Mouse (Mus musculus): ENCODE measurements around the gene Bad.
"Not testable (repeated sequence)": the region's sequence is repeated elsewhere in the genome, so short reads cannot be mapped to it uniquely, and the experiment has no call there.

Bad gene

DNA sequence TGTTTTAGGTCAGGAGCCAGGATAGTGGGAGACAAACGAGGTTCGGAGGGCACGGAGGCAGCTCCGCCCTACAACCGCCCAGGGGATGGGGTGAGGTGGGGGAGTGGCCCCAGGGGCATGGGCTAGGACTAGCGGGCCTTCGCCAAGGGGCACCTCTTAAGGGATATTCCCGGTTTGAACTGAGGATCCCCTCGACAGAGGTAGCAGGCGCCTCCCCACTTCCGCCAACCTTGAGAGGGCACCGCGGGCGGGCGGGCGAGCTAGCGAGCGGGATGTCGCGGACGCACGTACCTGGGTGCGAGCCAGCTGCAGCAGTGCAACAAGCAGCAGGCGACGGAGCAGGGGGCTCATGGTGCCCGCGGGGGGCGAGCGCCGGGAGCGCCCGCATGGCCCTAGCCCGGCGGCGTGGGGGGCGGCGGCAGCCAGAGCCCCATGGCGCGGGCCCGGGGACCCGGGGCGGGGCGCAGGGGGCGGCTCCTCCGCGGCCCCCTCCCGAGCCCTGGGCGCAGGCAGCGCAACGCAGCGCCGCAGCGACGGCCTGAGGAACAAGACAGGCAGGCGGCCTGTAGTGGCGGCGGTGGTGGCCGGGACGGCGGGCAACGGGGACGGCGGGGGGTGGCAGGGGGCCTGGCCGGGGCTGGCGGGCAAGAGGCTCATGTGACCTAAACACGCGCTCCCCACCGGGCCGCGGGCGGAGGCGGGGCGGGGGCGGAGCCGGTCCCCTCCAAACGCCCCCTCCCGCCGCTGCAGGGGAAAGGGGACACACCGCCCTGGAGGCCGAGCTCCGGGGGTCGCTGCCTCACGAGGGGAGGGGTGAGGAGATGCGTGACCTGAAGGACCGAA, 45.6 kb downstream of the Bad start, which contains the start of gene Vegfb:
Gene Vegfb, minus strand, starts transcription at position 591 of the 843 bp plus-strand sequence.
- DNase-seq, result no peak

DNA sequence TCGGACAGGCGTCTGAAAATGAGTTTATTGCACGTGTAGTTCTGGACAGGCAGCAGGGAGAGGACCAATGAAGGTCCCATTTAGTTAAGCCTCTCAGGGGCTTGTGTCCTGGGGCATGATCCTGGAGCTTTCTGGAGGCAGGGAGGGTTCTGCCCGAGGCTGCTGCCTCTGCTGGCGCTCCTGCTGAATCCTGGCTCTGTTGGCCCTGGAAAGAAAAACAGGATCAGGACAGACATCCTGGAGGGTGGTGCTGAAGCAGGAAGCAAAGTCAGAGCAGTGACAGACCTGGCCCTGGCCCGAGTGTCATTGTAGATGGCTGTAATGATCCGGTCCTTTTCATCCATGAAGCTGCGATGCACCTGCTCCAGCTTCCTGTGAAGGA, 46.2 kb downstream of the Bad start:
- no peak for DNase-seq

DNA sequence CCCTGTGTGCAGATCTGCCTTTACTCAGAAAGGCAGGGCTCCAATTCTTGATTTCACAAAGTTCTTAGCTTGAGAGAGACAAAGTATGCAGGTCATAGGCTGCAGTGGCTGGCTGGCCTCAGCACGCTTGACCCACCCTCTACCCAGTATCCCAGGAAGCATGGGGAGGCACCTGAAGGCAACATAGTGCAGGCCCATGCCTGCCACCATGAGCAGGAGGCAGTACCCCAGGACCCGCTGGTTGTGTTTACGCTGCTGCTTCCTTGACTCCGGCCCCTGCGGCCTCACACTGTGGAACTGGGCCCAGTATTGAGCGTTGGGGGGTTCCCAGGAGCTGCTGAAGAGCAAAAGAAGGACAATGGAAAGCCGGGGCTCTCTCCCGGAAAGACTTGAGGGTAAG, 47.6 kb downstream of the Bad start:
- no peak for DNase-seq

DNA sequence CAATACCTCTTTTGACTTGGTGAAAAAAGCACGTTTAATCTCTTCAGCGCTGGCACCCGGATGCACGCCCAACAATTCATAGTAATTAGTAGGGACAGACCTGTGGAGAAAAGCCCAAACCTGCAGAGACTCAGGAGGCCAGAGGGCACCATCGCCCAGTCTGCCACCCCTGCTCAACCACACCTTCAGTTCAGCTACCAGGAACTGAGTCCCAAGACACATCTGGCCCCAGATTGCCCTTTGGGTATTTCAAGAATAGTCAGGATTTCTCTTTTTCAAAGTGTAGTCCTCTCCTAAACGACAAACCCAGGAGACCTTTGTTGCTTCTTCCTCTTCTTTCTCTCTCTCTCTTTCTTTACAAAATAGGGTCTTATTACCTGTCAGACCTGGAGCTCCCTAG, 49.1 kb downstream of the Bad start:
- no peak for DNase-seq

DNA sequence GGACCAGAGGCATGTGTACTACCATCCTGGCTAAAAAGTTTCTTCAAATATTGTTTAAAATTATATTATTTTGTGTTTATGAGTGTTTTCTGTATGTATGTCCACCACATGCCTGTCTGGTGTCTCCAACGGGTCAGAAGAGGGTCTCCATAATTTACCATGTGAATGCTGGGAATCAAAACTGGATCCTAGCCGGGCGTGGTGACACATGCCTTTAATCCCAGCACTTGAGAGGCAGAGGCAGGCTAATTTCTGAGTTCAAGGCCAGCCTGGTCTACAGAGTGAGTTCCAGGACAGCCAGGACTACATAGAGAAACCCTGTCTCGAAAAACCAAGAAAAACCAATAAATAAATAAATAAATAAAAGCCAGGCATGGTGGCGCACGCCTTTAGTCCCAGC, 49.5 kb downstream of the Bad start:
- not testable (repeated sequence) for DNase-seq

DNA sequence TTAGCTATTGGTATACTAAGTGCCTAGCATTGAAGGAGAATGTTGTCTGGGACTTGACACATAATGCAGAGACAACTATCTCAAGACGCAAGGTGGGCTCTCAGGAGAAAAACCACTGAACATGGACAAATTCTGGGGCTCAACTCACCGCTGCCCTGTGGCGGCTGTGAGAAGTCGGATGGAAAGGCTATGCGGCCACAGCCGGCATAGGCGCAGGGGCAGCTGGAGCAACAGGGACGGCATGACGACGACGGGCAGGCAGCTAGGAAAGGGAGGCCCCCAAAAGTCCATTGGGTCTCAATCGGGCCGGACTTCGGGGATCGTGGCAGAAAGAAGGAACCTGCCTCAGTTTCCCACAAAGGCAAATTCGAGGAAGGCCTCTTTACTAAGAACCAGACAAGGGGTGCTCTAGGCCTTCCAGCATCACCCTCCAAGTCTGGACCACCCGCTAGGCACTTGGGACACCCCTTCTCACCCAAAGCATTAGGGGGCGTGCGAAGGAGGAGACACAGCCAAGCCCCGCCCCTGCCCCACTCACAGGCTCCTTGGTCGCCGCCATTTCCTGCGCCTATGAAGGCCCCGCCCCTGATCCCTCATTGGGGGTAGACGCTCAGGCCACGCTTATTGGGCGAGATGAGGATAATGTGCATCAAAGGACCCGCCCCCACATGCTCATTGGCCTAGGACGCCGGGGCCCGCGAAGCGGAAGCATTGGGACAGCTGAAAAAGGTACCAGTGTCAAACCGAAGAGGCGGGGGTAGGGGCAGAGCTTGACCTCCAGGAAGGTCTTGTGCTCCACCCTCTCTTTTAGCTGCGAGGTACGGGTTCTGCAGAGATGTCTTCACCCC, 50.6 kb downstream of the Bad start, which contains the start of gene Dnajc4:
Gene Dnajc4, minus strand, starts transcription at position 562 of the 848 bp plus-strand sequence.
- peak; percentile 98 for DNase-seq

DNA sequence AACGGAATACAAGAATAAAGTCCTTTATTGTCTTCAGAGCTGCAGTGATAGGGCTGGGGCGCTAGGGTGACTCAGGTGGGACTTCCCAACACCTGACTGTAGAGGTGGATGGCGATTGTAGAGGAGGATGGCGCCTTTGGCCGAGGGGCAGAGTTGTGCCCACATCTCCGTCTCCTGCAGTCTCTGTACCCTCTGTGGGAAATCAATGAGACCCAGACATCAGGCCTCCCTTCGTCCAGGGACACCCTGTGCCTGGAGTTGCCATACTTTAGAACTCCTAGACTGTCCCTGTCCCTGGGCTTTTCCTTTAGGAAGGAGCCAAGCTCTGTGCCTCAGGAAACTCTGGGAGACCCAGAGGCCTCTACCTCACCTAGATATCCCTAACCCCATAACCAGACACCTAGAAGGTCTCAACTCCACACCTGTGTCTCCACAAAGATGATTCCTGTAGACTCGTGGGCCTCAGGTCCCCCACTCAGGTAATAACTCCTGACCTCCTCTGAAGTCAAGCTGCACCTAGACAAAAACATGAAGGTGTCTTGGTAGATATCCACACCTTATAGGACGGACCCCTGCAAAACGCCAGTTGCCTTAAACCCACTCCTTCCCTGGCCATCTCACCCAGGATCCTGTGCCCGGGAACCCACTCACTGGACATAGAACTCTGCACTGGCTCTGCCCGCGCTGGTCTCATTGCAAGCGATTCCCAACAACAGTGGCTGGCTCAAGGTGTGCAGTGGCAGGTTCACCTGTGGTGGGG, 51.5 kb downstream of the Bad start:
- DNase-seq, result no peak

DNA sequence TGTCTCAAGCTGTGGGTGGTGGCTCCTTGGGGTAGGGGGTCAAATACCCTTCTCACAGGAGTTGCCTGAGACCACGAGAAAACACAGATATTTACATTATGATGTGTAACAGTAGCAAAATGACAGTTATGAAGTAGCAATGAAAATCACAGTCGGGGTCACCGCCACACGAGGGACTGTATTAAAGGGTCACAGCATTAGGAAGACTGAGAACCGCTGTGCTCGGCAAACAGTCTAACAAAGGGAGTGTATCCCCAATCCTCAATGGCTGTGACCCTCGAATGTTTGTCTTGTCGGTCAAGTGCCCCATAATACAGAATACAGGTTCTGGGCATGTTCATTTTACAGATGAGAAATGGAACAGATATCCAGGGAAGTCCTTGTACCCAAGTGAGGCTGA, 52.3 kb downstream of the Bad start:
- peak; percentile 3 for DNase-seq

DNA sequence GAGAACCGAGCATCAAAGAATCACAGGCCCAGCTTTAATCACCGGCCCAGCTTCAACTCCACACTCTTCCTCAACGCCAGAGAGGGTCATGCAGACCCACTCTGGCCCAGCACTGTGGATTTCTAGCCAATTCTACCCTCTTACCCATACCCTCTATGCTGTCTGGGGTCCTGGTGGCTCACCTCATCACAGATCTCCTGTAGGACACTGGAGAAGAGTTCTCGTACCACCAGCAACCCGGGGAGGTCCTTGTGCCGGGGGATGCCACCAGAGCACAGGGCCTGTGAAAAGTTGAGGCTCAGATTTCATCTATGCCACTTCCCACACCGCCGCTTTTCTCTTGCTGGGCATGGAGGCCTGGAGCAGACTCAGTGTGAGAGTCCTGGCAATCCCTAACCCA, 52.8 kb downstream of the Bad start:
- DNase-seq, result peak; percentile 2

DNA sequence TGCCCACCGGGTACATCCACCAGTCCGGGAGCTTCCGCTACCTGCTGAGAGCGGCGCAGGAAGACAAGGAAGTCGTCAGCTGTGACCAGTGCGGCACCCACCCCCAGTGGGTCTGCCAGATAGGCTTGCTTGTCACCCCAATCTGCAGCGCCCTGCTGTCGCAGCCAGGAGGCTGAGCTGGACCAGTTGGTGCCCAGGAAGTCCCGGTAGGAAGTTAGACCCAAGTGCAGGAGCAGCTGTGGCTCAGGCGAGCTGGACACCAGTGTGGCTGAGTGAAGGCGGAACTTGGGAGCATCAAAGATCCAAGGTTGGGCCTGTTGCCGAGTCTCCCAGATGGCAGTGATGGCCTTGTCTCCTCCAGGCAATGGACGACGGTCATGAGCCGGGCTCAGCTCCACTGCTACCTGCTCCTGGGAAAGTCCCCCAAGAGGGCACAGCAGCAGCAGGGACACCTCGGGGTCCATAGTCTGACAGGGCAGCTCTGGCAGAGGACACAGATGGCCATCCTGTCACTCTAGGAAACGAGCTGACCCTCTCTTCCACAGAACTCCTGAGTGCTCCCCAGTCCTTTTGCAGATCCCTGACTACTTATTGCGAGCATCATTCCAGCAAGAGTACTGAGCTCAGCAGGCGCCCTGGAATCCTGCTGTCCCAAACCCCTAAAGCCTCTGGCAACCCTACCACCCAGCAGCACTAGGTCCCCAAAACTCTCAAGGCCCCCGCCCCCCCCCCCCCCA, 53.8 kb downstream of the Bad start:
- peak; percentile 13 for DNase-seq

DNA sequence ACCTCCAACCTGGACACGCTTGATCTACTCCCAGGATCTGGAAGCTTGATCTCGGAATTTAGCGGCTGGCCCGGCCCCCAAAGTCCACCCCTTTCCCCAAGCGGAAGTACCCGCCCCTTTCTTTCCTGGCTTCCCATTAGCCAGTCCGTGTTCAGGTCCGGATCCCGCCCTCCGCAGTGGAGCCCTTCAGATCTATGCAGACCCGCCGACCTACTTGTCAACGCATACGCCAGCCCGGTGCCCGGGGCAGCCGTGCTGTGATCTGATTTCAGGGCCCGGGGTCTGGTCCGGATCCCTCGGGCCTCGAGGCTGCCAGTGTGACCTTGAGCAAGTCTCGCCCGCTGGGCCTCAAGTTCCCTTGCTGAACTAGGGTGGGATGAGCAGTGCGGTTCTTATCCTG, 54.3 kb downstream of the Bad start, which contains the start of the genes Nudt22 and Trpt1:
Gene Nudt22, minus strand, starts transcription at position 112 of the 400 bp plus-strand sequence.
Gene Trpt1, plus strand, starts transcription at position 126 of the 400 bp plus-strand sequence.
- peak; percentile 89 for DNase-seq

DNA sequence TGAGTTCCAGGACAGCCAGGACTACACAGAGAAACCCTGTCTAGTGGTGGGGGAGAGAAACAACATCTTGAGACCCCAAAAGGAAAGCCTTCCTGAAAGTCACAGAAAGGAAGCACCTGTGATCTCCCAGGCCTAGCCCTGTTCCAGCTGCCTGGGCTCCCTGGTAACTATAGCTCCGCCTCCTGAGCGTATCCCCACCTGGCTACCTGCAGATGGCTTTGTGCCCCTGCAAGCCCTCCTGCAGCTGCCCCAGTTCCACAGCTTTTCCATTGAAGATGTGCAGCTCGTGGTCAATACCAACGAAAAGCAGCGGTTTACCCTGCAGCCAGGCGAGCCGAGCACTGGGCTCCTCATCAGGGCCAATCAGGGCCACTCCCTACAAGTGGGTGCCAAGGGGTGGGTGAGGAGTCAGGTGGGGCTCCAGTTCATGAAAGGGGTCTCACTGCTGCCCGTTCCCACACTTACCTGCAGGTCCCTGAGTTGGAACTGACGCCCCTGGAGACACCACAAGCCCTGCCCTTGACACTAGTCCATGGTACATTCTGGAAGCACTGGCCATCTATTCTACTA, 56.1 kb downstream of the Bad start:
- DNase-seq, result peak; percentile 2

DNA sequence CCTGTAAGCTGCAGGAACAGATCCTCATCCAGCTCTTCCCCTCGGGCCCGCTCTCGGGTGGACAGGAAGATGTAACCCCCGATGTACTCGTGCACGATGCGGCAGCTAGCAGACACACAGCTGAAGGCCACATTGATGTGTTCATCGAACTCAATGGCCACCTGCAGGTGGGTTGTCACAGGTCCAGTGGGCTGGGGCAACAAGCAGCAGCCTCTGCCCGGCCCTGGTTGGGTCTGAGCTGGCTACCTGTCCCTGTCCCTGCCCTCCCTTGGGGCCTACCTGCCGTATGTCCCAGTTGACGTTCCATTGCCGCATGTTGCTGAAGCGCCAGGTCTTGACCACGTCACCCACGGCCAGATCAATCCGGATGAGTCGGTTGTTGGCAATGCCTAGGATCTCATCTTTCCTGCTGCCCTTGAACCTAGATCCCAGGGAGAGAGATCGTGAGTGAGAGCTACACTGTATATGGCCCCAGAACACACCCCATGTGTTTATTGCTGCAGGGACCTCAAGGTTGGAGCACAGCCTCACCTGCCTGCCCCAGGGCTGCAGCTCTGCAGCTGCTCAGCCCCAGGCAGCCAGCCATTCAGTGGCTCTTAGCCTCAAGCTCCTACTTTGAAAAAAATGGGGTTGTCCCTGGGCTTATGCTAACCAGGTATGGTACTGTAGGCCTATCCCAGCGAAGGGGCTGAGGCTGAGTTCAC, 57.9 kb downstream of the Bad start:
- DNase-seq, result no peak
